Mouse (Mus musculus) erythroblast, embryonic 14.5 days (primary cell): ENCODE measurements around the gene Clec16a.

Experiments
- GATA1 ChIP-seq: IDR thresholded peaks from 2 replicates; pipeline ENCODE4 v1.6.1; 2012; ENCODE audit warnings: low read length, inconsistent platforms, mixed read lengths
- TAL1 ChIP-seq: IDR thresholded peaks from 3 replicates; pipeline ENCODE4 v1.6.1; 2012; ENCODE audit warnings: low read length, inconsistent platforms, mixed read lengths

- TF ChIP-seq TAL1: no peak
- TF ChIP-seq GATA1: no peak
These were observed 19.5 kb upstream of the Clec16a start for GRCm38 (mm10) chr16:10525610-10525980.
